Mouse (Mus musculus): Measurements from ENCODE around the gene Psmc6. TPM values are rescaled to one million over a fixed set of nuclear protein-coding genes. Genes with fewer than 3 reads are reported as not detected.

The Psmc6 gene
- 110 TPM for polyA plus RNA-seq (2017; shearing (Covaris generic))

DNA sequence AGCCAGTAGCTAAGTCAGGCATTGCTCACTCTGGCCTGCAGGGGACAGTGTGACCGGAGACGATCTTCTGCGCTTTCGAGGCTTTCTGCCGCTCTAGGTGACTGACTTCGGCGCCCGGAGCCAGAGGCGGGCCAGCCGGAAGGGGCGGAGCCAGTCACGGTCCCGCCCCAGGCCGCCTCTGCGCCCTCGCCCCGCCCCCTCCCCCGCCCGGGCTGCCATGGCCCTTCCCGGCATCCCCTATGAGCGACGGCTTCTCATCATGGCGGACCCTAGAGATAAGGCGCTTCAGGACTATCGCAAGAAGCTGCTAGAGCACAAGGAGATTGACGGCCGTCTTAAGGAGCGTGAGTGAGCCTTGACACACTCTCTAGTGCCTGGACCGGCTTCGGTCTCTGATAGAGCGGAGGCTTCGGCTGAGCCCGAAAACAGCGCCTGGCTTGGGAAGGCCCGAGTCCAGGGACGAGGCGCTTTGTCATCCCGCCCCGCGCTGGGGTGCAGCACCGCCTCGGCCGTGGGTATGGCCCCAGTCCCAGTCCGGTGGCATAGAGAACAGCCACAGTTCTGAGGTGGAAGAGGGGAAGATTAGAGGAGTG, at the start of gene Psmc6:
Psmc6 (plus strand) TSS at position 200 of the 593 bp plus-strand sequence.

DNA sequence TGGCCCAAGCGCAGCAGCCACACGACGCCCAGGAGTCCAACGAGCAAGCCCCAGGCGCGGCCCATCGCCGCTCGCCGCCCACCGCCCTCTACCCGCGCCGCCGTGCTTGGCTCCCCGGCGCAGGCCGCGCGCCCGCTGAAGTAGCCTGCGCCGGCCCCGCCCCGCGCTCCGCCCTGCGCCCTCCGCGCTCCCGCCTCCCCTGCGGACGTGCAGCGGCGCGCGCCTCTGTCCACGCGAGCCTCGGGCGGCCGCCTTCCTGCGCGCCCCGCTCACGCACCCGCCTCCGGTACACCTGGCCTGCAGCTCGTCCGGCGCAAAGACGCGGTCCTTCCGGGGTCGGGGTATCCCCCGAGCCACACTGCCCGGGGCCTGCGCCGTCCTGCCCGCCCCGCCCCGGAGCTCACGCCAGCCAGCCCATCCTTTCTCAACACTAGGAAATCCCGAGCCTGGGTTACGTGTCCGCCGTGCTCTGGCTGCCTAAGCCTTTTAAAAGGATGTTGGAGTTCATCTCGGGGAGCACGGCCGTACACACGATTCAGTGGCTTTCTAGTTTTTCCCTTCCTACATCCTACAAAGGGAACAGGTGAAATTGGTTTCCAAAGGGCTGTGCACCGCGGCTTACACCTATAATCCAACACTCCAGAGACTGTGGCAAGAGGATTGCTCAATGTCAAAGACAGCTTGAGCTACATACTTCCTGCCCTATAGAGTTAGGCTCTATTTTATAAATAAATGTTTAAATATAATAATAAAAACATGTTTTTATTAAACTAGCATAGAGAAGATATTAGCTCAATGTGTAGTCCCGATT, 11.0 kb upstream of the Psmc6 start, which contains the start of gene Ero1l:
Ero1l (minus strand) TSS at position 346 of the 811 bp plus-strand sequence.

DNA sequence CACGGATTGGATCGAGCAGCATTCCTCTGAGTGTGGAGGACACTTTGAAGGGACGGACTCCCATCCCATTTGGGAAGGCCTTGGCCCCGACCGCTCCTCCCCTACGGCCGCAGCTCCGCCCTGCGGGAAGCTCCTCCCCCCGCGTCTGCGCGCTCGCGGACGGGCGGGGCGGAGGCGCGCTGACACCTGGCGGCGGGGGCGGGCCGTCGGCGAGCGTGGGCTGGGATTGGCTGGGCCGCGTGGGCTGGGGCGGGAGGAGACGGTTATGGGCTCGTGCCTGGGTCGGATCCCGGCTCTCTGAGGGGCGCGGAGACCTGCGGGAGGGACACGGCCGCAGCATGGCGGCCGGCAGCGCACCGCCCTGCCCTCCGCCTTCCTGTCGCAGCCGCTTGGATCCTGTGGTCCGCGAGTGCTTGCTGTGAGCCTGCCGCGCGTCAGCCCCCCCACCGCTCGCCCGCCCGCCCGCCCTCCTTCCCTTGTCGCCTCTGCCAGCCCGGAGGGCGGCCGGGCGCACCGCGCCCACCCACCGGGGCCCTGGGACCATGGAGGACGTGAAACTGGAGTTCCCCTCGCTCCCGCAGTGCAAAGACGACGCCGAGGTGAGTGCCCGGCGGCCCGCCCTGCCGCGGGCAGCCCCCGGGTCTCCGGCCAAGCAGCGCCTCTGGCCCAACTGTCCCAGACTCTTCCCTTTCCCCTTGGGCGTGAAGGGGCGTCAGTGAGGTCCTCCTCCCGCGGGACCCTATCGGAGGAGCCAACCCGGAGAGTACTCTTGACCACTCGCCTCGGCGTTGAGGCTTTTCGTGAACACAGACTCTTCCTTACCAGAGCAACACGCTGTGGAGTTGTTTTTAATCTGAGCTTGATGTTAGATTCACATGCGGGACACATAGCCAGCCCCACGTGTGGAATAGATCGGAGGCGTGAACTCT, 21.6 kb downstream of the Psmc6 start, which contains the start of gene Styx:
Styx (plus strand) TSS at position 163 of the 929 bp plus-strand sequence.

Other genes with a start within 250 kb of the Psmc6 start
- 1.6 TPM for gene Gpr137c, start 110.1 kb upstream of the Psmc6 start, polyA plus RNA-seq (2017; shearing (Covaris generic))
- gene Txndc16, start 109.5 kb upstream of the Psmc6 start, polyA plus RNA-seq (2017; shearing (Covaris generic)), result 13.0 TPM
- 86.9 TPM for gene Ero1l, start 11.0 kb upstream of the Psmc6 start, polyA plus RNA-seq (2017; shearing (Covaris generic))
- 7.4 TPM for gene Styx, start 21.3 kb downstream of the Psmc6 start, polyA plus RNA-seq (2017; shearing (Covaris generic))
- 28.1 TPM for gene Gnpnat1, start 75.1 kb downstream of the Psmc6 start, polyA plus RNA-seq (2017; shearing (Covaris generic))
- 0.30 TPM for gene Fermt2, start 200.3 kb downstream of the Psmc6 start, polyA plus RNA-seq (2017; shearing (Covaris generic))